ENCODE assay signal across 8 mouse cellular contexts in the genomic region with DNA sequence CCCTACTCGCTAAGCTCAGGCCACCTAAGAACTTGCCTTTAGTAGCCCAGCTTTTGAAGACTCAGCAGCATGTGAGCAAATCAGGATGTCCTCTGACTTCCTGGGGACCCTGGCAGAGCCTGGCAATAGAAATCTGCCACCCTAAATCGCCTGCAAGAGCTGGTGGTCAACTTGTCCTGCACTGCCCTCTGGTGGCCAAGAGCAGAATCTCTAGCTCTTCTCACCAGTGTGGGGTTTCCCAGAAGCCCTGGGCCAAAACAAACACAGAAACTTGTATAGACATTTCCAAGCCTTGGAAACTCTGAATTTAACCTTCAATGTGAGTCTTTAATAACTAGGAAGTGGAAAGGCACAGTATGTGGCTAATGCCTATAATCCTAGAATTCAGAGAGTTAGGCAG. TPM values are rescaled to one million over a fixed set of nuclear protein-coding genes. Genes with fewer than 3 reads are reported as not detected.
DNase-seq lines count a peak whose midpoint lies in the region; ATAC-seq and TF ChIP-seq lines count a peak whose summit lies in the region.

No protein-coding gene starts in this region.

- no peak overlapping the region for H3K9ac ChIP-seq in midbrain, embryonic 16.5 days (ENCODE audit: low read depth, low read length)
- H3K9ac ChIP-seq in intestine, embryonic 15.5 days, result no peak overlapping the region
- no peak overlapping the region for H3K9ac ChIP-seq in limb, embryonic 11.5 days (ENCODE audit: low read length)
- H3K9ac ChIP-seq in stomach, embryonic 14.5 days (replicated peaks; ENCODE audit: low read depth, low read length), result no peak overlapping the region

- H3K4me2 ChIP-seq in midbrain, embryonic 16.5 days (ENCODE audit: low read length), result no peak overlapping the region
- H3K4me2 ChIP-seq in intestine, embryonic 15.5 days (replicated peaks), result no peak overlapping the region
- no peak overlapping the region for H3K4me2 ChIP-seq in limb, embryonic 11.5 days (ENCODE audit: low read depth, severe bottlenecking)
- H3K4me2 ChIP-seq in stomach, embryonic 14.5 days (replicated peaks; ENCODE audit: low read depth, low read length), result no peak overlapping the region

- H3K4me1 ChIP-seq in midbrain, embryonic 10.5 days, result no peaks in the 10 kb centered on the region
- H3K4me1 ChIP-seq in midbrain, embryonic 16.5 days (ENCODE audit: control insufficient read depth, insufficient read depth, low read length), result no peaks in the 10 kb centered on the region; the same call in 1 of the 2 replicates
- no peaks in the 10 kb centered on the region for H3K4me1 ChIP-seq in cortical plate, adult 2 months (ENCODE audit: control insufficient read depth, insufficient read depth, low read length)
- H3K4me1 ChIP-seq in intestine, embryonic 15.5 days (replicated peaks), result no peaks in the 10 kb centered on the region
- no peaks in the 10 kb centered on the region for H3K4me1 ChIP-seq in limb, embryonic 11.5 days (ENCODE audit: control insufficient read depth, insufficient read depth, low read length)
- no peaks in the 10 kb centered on the region for H3K4me1 ChIP-seq in stomach, embryonic 14.5 days (ENCODE audit: control insufficient read depth, insufficient read depth, low read length)

- H3K9me3 ChIP-seq in midbrain, embryonic 10.5 days (replicated peaks), result no peaks in the 10 kb centered on the region
- no peaks in the 10 kb centered on the region for H3K9me3 ChIP-seq in midbrain, embryonic 16.5 days (replicated peaks; ENCODE audit: control insufficient read depth, low read length, poor library complexity, severe bottlenecking)
- H3K9me3 ChIP-seq in intestine, embryonic 15.5 days, result no peaks in the 10 kb centered on the region
- H3K9me3 ChIP-seq in limb, embryonic 11.5 days (ENCODE audit: control insufficient read depth, low read length), result no peaks in the 10 kb centered on the region
- H3K9me3 ChIP-seq in stomach, embryonic 14.5 days (ENCODE audit: control insufficient read depth, low read depth, low read length), result no peaks in the 10 kb centered on the region

- 37% methylated on average over 2 of the region's 2 CpGs for WGBS in midbrain, embryonic 10.5 days
- 33% methylated on average over 2 of the region's 2 CpGs for WGBS in midbrain, embryonic 16.5 days
- WGBS in intestine, embryonic 15.5 days, result 37% methylated on average over 2 of the region's 2 CpGs
- 28% methylated on average over 2 of the region's 2 CpGs for WGBS in limb, embryonic 11.5 days
- 35% methylated on average over 2 of the region's 2 CpGs for WGBS in stomach, embryonic 14.5 days

- no peaks in the 10 kb centered on the region for H3K27me3 ChIP-seq in midbrain, embryonic 10.5 days (ENCODE audit: low read depth, poor library complexity, severe bottlenecking)
- H3K27me3 ChIP-seq in midbrain, embryonic 16.5 days (ENCODE audit: control insufficient read depth, insufficient read depth, low read depth, low read length), result no peaks in the 10 kb centered on the region
- H3K27me3 ChIP-seq in intestine, embryonic 15.5 days (replicated peaks), result no peaks in the 10 kb centered on the region
- no peaks in the 10 kb centered on the region for H3K27me3 ChIP-seq in limb, embryonic 11.5 days (ENCODE audit: control insufficient read depth, insufficient read depth, low read length)
- no peaks in the 10 kb centered on the region for H3K27me3 ChIP-seq in stomach, embryonic 14.5 days (ENCODE audit: control insufficient read depth, insufficient read depth, low read length)

- no peak for TF ChIP-seq POLR2A in cortical plate, adult 2 months (IDR thresholded peaks at IDR 0.05; ENCODE audit: extremely low read depth, insufficient read depth, low read length)

- DNase-seq in midbrain, embryonic 10.5 days (ENCODE audit: low spot score), result peak; percentile 83
- peak; percentile 88 for DNase-seq in gastrocnemius, postnatal 10 days
- DNase-seq in limb, embryonic 11.5 days (ENCODE audit: low spot score), result peak; percentile 94
- DNase-seq in natural killer cell, adult 2 months (ENCODE audit: low spot score in 2 of 2), result peak; percentile 63 to 70

- no peak overlapping the region for H3K4me3 ChIP-seq in midbrain, embryonic 10.5 days
- no peak overlapping the region for H3K4me3 ChIP-seq in midbrain, embryonic 16.5 days (ENCODE audit: low read depth, low read length)
- H3K4me3 ChIP-seq in cortical plate, adult 2 months (ENCODE audit: insufficient read depth, low read length), result no peak overlapping the region
- H3K4me3 ChIP-seq in intestine, embryonic 15.5 days (replicated peaks), result no peak overlapping the region
- no peak overlapping the region for H3K4me3 ChIP-seq in limb, embryonic 11.5 days (ENCODE audit: low read depth, low read length)
- H3K4me3 ChIP-seq in stomach, embryonic 14.5 days (ENCODE audit: low read depth, low read length), result no peak overlapping the region

- H3K27ac ChIP-seq in midbrain, embryonic 10.5 days (replicated peaks), result no peak overlapping the region
- H3K27ac ChIP-seq in midbrain, embryonic 16.5 days (ENCODE audit: low read length), result no peak overlapping the region
- H3K27ac ChIP-seq in cortical plate, adult 2 months (ENCODE audit: insufficient read depth, low read length), result no peak overlapping the region
- H3K27ac ChIP-seq in intestine, embryonic 15.5 days, result no peak overlapping the region
- H3K27ac ChIP-seq in limb, embryonic 11.5 days (replicated peaks; ENCODE audit: low read depth, low read length), result no peak overlapping the region
- H3K27ac ChIP-seq in stomach, embryonic 14.5 days (ENCODE audit: low read length), result no peak overlapping the region

- no peaks in the 10 kb centered on the region for H3K36me3 ChIP-seq in midbrain, embryonic 10.5 days
- no peaks in the 10 kb centered on the region for H3K36me3 ChIP-seq in midbrain, embryonic 16.5 days (ENCODE audit: control insufficient read depth, insufficient read depth, low read length)
- no peaks in the 10 kb centered on the region for H3K36me3 ChIP-seq in intestine, embryonic 15.5 days
- no peaks in the 10 kb centered on the region for H3K36me3 ChIP-seq in limb, embryonic 11.5 days (ENCODE audit: control insufficient read depth, insufficient read depth, low read length)
- H3K36me3 ChIP-seq in stomach, embryonic 14.5 days (ENCODE audit: control insufficient read depth, insufficient read depth, low read length), result no peaks in the 10 kb centered on the region

- ATAC-seq in midbrain, embryonic 16.5 days, result no peak; the same call in 1 of the 2 replicates
- ATAC-seq in intestine, embryonic 15.5 days, result peak; percentile 55; the same call in 1 of the 2 replicates
- ATAC-seq in limb, embryonic 11.5 days (ENCODE audit: insufficient number of reproducible peaks, low FRiP score, low TSS enrichment, low read depth), result no peak
- peak; percentile 54 for ATAC-seq in stomach, embryonic 14.5 days (ENCODE audit: insufficient number of reproducible peaks, insufficient read depth, low FRiP score, low read depth)

- peak; percentile 93 for TF ChIP-seq CTCF in cortical plate, adult 2 months (IDR thresholded peaks at IDR 0.05; ENCODE audit: extremely low read depth, insufficient read depth, low read length)

RNA-seq across cellular contexts. Expression of a gene that starts 58.3 kb away (rescaled TPM):
- 50.9 and 55.6 TPM in 2 replicates for polyA plus RNA-seq in midbrain, embryonic 10.5 days (2016; fragmentation: Nextera tagmentation; extraction: Ambion mirVana)
- 24.5 and 24.9 TPM in 2 replicates for polyA plus RNA-seq in midbrain, embryonic 16.5 days (2015; fragmentation: Nextera tagmentation; extraction: Ambion mirVana)
- 44.7 and 45.0 TPM in 2 replicates for polyA plus RNA-seq in cortical plate, adult 2 months (2012; rRNA removed)
- total RNA-seq in gastrocnemius, postnatal 10 days (2021), result 10 to 100 TPM; 49.1 to 53.7 TPM
- polyA plus RNA-seq in intestine, embryonic 15.5 days (2015; fragmentation: Nextera tagmentation; extraction: Ambion mirVana), result 79.8 and 90.0 TPM in 2 replicates
- 64.2 and 68.8 TPM in 2 replicates for polyA plus RNA-seq in limb, embryonic 11.5 days (2014; fragmentation: Nextera tagmentation; extraction: Ambion mirVana)
- 128 and 135 TPM in 2 replicates for polyA plus RNA-seq in stomach, embryonic 14.5 days (2014; fragmentation: Nextera tagmentation; extraction: Ambion mirVana)

Comparison
In these comparisons a context has a peak if more than half of its experiments do, and no peak if none do; other contexts are left out.
1. ATAC-seq: peak in intestine, embryonic 15.5 days (single experiment) and stomach, embryonic 14.5 days (single experiment); none in midbrain, embryonic 16.5 days (single experiment) and limb, embryonic 11.5 days (single experiment).
2. Peak in every context shown above with its lines, with median percentiles within 50 percentile points of each other: DNase-seq.